Mouse (Mus musculus) cerebellum, adult 9-11 months (tissue): ENCODE measurements at regions not wholly inside any gene's neighbourhood (a gene's known extent, or its start where the extent isn't known, plus 50 kb on each side); places are given as distances from the start of the nearest gene placed in this dataset.
"Not testable (repeated sequence)": the region's sequence is repeated elsewhere in the genome, so short reads cannot be mapped to it uniquely, and the experiment has no call there.

Experiments
- DNase-seq: peaks from one replicate; pipeline ENCODE4 v3.0.0; 2022

DNA sequence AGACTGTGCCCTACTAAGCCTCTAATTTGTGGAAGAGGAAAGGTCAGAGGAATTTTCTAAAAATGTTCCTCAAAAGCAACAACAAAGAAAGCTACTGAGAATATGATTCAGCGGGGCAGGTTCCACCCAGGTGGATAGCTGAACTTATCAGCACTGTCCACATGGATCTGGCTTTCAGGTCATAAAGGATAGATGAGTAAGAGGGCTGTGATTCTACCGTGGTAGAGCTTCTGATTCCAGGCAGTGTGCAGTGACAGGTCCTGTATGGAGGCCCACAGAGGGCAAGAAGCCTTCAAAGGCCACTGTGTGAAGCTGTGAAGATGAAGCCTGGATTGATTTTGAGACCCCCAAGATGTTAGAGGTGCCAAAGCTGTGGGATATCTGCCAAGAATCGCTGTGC, 51.8 kb downstream of the Teddm3 start:
- not testable (repeated sequence) for DNase-seq

DNA sequence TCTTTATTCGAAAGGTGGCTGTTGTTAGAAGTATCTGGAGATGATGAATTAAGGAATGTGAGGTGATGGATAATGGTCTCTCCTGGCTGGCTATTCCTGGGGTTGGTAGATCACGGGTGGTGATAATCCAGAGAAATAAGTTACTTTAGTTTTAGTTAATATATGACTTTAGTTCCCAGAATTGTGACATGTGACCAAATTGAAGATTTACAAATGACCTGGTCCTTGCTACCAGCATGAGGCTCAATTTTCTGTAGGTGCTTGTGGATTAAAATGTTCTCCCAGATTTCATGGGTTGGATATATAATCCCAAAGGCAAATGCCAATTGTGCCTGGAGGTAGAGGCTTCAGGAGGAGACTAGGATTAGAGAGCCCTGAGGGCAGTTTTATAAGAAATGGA, 53.7 kb downstream of the Teddm3 start:
- DNase-seq: not testable (repeated sequence)

DNA sequence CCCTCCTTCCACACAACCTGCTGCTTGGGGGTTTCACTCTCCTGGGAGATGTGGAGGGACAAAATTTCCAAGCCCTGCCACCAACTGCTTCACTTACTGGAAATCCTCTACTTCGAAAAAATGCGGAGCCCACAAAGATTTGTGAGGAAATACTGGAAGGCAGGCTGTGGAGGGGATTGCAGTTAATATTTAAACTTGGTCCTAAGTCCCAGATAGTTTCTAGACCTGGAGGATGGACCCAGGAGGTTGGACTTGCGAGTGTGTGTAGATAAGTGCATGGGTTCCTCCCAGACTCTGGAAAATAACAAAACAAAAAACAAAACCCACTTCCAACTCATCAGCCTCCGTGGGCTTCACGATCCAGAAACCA, 79.0 kb downstream of the Teddm3 start:
- DNase-seq: no peak

DNA sequence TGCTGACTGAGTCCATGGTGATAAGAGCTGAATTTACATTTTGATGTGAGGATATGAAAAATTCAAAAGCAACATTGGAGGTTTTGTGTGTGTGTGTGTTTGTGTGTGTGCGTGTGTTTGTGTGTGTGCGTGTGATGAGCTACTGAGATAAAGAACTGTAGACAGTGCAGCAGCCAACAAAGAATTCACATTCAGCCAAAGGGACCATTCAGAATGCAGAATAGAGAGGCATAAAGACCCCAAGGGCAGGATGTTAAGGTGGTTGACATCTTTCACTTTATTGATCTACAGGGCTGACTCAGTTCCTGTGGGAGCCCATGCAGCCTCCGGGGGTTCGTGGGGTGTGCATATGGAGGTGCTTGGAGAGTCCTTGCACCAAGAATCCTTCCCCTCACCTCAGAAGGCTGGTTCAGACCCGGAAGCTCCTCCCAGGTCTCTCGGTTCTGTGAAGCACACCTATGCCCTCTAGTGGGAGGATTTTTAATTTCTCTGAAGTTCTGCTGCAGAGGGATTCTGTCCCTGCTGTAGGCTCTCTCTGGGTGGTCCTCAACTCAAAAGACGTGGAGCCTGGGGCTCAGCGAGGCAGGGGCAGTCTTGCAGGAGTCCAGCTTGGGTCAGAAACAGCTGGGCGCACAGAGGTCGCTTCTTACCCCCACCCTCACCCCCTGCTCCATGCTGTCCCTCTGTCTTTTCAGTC, 79.6 kb downstream of the Teddm3 start:
- not testable (repeated sequence) for DNase-seq

DNA sequence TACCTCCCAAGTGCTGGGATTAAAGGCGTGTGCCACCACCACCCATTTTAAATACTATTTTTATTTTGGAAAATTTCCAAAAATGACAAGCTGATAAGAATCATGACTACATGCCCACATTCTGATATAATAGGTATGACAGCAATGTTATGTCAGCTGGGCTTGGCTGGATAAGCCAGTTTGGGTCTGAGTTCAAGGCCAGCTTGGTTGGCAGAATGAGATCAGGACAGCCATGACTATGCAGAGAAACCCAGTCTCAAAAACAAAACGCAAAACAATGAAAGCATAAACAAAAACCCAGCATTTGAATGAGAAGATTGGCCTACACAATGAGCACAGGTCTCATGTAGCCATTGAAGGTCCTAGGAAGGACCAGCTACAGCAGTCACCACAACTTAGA, 93.6 kb downstream of the Teddm3 start:
- DNase-seq: no peak

DNA sequence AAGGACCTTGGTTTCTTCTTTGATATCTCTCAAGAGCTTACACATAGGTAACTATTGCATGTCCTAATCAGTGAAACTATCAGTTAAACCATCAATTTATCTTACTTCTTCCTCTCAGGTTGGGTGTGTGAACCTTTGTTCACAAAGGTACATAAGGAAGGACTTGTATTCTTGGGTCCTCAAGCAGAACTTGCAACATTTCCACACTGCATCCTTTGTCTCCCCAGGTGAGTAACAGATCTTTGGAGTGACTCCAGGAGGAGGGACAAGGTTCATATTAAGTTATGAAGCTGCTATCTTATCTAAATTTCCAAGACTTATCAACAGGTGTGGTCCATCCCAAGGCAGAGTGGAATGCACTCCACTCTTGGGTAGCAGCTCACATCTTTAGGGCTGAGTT, 99.0 kb downstream of the Teddm3 start:
- DNase-seq: no peak

DNA sequence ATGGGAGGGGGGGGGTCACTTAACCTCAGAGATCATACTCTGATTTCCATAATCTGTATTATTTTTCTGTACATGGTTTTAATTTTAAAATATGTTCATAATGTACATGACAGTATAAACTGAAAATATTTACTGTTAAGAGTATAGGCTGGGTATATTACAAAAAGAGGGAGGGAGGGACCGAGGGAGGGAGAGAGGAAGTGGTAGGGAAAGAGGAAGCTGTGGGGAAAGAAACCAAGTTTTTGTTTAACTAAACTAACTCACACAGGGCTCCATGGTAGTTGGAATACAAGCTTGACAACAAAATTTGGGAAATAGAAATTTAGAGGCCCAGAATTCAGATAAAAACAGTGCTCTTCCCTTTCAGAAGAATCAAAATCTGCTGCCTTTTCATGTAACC, 131.7 kb downstream of the Teddm3 start:
- not testable (repeated sequence) for DNase-seq

DNA sequence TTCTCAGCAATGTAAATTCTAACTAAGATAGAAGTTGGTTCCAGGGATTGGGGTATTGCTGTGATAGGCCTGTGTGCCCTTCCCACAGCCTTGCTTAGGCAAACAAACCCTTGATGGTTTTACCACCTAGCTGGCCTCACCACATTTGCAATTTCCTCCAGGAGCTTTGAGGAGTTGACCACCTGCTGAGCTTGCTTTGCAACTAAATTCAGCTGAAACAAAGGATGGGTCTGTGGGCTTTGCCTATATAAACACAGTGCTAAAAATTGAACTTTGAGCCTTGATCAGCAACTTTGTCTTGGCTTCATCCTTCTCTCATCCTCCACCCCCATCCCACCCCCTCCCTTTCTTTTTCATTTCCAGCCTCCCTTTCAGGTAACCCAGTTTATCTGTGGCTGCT, 148.9 kb downstream of the Teddm3 start:
- no peak for DNase-seq

DNA sequence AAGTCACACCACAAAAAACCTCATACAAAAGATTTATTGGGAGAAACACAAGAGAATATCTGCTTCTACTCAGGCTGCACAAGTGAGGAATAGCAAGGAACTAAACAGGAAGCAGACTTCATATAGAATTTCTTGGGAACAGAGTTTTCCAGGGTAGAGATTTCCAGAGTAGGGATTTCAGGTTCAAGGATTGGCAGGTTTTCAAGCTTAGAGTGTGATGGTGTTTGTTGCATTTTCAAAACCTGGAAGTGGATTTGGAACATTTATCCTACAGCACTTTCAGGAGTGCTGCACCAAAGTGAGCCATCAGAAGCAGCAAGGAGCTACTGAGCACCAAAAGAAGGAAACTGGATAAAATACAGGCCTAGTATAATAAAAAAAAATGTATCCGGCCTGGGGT, 152.7 kb downstream of the Teddm3 start:
- DNase-seq: no peak

DNA sequence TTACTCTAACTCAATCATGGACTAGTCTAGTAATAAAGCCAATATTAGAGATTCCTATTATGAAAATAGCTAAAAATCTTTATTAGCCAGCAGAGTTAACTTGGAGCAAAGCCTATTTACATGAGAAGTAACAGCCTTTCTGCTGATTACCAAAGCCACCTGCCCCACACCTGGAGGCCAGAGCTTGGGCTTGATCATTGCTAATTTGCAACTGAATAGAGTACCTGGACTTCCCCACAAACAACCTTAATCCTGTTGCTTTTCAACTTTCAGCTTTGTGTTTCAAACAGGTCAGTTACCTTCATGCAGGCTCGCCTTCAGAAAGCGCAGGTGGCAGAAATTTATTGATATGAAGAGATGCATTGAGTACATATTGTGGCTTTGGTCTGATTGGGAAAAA, 163.3 kb downstream of the Teddm3 start:
- DNase-seq: no peak

DNA sequence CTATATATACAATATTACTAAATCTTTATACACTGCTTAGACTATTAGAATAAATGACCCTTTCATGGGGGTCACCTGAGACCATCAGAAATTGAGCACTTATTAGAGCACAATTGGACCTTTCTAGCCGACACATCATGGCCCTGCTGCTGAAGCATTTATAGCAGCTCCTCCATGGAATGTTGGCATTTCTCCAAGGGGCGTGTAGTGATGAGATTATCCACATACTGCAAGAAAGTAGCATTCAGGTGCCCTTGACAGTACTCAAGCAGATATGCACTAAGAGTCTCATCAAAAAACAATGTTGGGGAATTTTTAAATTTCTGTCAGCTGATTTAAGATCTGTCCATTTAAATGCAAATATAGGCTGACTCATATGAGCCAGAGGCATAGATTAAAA, 178.4 kb downstream of the Teddm3 start:
- DNase-seq: no peak

DNA sequence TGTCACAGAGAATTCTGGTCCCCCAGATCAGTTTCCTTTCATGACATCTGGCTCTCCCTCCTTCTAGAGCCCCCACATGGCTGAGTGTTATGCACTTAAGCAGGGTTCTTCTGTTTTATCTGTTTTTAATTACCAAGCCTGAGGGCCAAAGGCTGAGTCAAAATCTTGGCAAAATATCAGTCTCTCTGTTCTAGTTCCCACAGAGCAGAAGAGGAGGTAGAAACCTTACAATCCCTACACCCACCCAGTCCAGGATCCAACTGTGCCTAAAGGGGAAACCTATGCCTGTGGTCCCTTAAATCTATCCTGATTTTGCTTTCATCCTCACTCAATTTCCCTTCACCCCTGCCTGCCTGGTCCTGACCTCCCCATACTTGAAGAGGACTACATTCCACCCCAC, 181.4 kb downstream of the Teddm3 start:
- no peak for DNase-seq

DNA sequence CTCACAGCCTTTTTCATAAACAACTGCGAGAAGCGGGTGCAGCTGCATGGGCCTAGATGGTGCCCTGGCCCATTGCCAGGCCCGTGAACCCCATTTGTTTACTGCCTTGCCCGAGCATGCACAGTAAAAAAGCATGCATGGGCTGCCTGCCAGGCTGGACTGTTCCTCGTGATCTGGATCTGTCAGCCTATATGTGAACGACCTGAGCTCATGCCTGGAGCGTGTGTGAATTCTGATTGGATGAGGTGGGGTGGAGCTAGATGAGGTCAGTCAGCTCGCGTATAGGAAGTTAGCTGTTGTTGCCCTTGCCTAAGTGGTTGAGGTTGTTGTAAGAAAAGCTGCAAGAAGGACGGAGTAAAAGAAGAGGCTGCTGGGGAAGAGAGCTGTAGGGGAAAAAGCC, 194.9 kb downstream of the Teddm3 start:
- no peak for DNase-seq

DNA sequence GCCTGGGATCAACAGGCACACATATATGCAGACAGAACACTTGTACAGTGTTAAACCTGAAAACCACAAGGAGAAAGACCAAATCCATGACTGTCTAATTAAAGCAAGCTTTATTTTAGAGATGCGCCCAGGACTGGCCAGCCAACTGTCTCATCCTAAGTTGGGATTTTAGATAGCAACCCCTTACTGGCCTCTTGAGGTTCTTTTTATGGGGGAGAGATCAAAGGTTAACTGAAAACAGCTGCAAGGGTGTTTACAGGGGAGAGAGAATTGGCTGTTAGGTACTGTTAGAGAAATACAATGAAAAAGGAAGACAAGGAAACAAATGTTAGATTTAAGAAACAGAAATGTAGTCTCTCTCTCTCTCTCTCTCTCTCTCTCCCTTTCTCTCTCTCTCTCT, 202.4 kb upstream of the Thpo start:
- DNase-seq: no peak

DNA sequence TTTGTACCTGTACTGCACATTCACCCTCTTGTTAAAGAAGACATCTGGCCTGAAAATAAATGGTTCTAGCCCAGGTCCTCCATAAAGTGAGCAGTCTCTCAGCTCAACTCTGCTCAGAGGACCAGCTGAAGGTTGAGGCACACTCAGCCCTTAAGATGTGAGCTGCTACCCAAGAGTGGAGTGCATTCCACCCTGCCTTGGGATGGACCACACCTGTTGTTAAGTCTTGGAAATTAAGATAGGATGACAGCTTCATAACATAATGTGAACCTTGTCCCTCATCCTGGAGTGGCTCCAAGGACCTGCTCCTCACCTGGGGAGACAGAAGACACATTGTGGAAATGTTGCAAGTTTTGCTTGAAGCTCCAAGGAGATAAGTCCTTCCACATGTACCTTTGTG, 200.5 kb upstream of the Thpo start:
- not testable (repeated sequence) for DNase-seq

DNA sequence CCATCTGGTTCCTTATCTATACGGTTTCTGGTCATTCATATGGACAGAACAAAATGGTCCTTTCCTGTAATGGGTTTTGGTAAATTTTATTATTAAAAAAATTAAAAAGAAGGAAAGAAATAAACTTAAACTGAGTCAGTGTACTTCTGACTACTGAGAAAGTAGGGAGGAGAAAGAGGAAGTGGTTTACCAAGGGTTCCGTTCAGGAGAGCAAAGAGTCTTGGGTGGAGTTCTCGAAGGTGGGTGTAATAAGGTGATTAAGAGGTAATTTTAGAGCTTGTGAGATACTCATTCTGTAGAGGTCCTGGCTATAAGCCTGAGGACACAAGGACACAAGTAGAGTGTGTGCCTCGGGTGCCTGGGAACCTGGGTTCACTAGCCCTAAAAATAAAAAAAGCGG, 195.7 kb upstream of the Thpo start:
- DNase-seq: not testable (repeated sequence)

DNA sequence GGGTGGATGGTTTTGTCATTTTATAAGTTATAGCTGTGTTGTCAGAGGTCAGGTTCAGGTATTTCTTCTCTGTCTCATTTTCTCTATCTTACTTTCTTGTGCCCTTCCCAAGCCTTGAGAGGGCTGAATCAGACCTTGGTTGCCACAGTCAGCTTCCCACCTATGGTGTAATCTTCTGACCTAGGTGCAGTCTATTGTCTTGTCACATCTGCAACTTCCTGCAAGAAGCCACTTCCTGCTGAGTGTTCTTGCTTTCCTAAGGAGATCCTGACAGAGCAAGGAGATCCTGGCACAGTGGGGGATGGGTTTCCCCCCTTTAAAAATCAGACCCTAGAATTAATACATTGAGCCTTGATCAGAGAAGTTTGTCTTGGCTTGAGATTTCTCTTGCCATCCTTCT, 191.5 kb upstream of the Thpo start:
- not testable (repeated sequence) for DNase-seq

DNA sequence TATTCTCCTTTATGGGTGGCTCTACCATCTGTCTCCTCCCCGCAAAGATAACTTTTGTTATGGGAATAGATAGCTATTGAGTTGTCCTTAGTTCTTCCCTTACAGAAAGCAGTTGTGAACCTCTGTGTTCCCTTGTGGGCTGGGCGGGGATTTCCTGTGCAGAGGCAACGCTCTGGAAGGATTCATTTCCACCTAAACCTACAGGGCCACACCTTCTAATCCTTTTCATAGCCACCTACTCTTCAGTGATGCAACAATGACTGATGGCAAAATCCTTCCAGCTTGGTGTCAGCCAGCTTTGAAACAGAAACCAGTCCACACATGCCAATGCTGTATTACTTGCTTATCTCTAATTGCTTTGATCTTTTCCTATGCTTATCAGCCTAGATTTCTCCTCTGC, 176.6 kb upstream of the Thpo start:
- DNase-seq: not testable (repeated sequence)

DNA sequence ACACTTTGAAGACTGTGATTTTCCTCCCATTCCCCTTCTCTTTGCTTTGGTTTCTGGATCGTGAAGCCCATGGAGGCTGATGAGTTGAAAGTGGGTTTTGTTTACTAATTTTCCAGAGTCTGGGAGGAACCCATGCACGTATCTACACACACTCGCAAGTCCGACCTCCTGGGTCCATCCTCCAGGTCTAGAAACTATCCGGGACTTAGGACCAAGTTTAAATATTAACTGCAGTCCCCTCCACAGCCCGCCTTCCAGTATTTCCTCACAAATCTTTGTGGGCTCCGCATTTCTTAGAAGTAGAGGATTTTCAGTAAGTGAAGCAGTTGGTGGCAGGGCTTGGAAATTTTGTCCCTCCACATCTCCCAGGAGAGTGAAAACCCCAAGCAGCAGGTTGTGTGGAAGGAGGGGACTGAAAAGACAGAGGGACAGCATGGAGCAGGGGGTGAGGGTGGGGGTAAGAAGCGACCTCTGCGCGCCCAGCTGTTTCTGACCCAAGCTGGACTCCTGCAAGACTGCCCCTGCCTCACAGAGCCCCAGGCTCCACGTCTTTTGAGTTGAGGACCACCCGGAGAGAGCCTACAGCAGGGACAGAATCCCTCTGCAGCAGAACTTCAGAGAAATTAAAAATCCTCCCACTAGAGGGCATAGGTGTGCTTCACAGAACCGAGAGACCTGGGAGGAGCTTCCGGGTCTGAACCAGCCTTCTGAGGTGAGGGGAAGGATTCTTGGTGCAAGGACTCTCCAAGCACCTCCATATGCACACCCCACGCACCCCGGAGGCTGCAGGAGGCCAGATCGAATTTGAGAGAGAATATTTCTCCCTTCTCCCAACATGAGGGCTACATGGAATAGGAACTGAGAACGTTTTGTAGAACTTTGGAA, 174.4 kb upstream of the Thpo start:
- not testable (repeated sequence) for DNase-seq

DNA sequence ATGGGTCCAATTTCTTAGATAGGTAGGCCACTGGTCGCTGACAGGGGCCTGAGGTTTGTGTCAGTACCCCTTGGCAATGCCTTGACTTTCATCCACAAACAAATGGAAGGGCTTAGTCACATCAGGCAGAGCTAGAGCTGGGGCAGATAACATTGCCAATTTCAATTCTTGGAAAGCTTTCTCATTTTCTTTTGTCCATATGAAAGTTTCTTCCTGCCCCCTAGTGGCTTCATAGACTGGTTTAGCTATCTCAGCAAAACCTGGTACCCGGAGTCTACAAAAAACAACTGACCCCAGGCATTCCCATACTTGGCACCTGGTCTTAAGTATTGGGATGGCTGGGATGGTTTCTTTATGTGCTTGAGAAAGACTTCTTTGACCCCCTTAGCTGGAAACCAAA, 161.4 kb upstream of the Thpo start:
- DNase-seq: peak; percentile 6

DNA sequence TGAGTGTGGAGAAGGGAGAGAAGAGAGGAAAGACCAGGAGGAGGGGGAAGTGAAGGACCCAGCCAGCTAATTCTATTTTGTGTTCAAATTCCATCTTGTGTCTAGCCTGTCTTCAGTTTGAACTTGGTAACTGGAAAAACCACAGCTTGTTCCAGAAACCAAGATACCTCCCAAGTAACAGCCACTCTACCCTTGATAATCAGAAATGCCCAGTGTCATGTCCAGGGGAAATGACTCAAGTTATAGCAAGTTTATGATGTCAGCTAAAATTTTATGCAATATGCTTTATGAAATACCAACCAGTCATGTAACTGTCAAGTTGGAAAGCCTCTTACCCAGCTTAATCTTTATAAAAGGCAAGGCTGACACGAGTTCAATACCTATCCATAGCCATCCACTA, 137.4 kb upstream of the Thpo start:
- no peak for DNase-seq

DNA sequence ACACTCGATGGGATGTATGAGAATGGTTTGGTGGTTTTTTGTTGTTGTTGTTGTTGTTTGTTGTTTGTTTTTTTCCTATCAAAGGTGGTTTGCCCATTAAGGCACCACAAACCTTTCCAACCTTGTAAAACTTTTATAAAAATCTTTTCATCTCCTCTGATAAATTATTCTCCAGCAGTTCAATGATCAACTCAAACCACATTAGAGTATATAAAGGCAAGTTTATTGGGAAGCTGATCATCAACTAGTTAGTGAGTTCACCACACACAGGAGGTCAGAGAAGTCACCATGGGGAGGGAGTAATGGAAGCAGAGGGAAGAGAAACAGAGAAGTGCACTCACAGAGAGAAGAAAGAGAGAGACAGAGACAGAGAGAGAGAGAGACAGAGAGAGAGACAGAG, 132.5 kb upstream of the Thpo start:
- no peak for DNase-seq

DNA sequence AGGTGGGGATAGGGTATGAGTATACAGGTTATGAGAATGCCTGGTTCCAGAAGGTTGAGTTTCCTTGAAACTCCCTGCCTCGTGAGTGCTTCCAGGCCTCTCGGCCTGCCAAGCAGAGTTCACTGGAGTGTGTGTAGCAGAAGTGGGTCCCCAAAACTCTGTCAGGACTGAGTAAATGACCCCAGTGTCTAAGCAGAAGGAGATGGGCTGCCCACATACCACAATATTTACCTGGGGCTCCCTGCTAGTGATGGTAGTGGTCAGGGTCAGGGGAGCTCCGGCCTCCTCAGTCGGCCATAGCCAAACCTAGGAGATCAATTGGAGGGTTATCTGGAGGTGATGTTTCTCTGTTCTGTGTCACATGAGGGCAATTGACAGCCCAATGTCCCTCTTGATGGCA, 126.9 kb upstream of the Thpo start:
- DNase-seq: no peak

DNA sequence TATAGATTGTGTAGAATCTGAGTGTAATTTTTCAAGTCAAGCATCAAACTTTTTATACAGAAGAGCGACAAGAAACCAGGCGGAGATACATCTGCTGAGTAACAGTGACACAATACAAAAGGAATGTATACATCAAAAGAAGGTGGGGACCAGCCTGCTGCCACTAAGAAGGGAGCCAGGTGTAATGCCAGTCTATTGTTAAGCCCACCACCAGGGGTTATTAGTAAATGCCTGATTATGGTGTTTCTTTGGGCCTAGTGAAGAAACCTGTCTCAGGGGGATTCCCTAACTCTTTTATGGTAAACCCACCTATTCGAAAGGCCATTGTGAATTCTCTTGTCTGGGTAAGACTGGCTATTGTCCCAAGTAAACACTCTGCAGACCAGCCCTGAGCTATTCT, 126.3 kb upstream of the Thpo start:
- DNase-seq: not testable (repeated sequence)
